Mouse (Mus musculus): ENCODE results near the gene Wsb2. TPM values are rescaled to one million over a fixed set of nuclear protein-coding genes. Genes with fewer than 3 reads are reported as not detected.
A peak's percentile ranks its signal among the peaks of the same experiment; 100 is the strongest.
"Not testable (repeated sequence)": the region's sequence is repeated elsewhere in the genome, so short reads cannot be mapped to it uniquely, and the experiment has no call there.

Wsb2 gene
- polyA plus RNA-seq, 1 experiment, result 428 TPM

DNA sequence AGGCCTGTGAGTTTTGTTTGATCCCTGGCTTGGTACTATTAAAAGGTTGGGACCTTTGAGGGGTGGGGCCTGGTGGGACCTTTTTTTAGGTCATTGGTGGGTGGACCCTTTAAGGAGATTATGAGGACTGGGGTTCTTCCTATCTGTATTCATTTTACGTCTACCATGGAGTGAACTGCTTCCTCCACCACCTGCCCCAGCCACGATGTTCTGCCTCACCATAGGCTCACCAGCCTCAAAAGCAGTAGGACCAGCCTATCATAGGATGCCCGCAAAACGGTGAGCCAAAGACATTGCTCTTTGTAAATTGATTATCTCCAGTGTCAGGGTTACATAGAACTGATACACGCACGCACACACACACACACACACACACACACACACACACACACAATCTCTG, 40.3 kb downstream of the Wsb2 start:
- Histone ChIP-seq H3K27ac (ENCODE audit: insufficient read depth, low read length) (no peak overlapping the region), H3K4me3 (ENCODE audit: insufficient read depth, low read length) (no peak overlapping the region), H3K4me1 (ENCODE audit: control insufficient read depth, insufficient read depth, low read length) (no peaks in the 10 kb centered on the region)
- TF ChIP-seq POLR2A (IDR thresholded peaks at IDR 0.05; ENCODE audit: extremely low read depth, insufficient read depth, low read length), result no peak
- TF ChIP-seq CTCF (IDR thresholded peaks at IDR 0.05; ENCODE audit: extremely low read depth, insufficient read depth, low read length), result no peak

DNA sequence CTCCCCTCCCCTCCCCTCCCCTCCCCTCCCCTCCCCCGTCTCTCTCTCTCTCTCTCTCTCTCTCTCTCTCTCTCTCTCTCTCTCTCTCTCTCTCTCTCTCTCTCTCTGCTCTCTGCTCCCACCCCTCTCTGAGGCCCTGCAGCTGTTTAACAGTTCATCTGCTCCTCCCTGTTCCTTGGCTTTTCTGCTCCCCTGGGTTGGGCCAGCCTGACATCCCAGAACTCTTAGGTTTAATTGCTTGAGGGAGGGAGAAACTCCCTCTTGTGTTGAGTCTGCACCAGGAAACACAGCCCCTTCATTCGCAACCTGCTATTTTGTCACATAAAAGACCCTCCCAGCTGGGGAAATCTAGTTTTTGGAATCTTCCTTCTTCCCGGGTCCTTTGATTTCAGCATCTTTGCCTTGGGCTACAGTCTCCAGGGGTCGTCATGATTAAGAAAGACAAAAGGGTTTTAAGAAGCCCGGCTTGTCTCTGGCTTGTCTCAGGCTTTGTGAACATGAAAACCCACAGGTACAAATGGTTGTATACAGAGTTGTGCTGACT, 41.0 kb downstream of the Wsb2 start:
- no peak overlapping the region for H3K4me3 ChIP-seq (ENCODE audit: insufficient read depth, low read length)

GRCm38 (mm10) chr5:117399281-117399680, 42.2 kb downstream of the Wsb2 start:
- Histone ChIP-seq H3K4me3 (ENCODE audit: insufficient read depth, low read length) (no peak overlapping the region), H3K27ac (ENCODE audit: insufficient read depth, low read length) (no peak overlapping the region), H3K4me1 (ENCODE audit: control insufficient read depth, insufficient read depth, low read length) (no peaks in the 10 kb centered on the region)
- TF ChIP-seq POLR2A (IDR thresholded peaks at IDR 0.05; ENCODE audit: extremely low read depth, insufficient read depth, low read length) (no peak), CTCF (IDR thresholded peaks at IDR 0.05; ENCODE audit: extremely low read depth, insufficient read depth, low read length) (no peak)

More for the DNA sequence above, 41.0 kb downstream of the Wsb2 start:
- no peak overlapping the region for H3K27ac ChIP-seq (ENCODE audit: insufficient read depth, low read length)
- H3K4me1 ChIP-seq (ENCODE audit: control insufficient read depth, insufficient read depth, low read length), result no peaks in the 10 kb centered on the region
- TF ChIP-seq CTCF (IDR thresholded peaks at IDR 0.05; ENCODE audit: extremely low read depth, insufficient read depth, low read length), result no peak
- TF ChIP-seq POLR2A (IDR thresholded peaks at IDR 0.05; ENCODE audit: extremely low read depth, insufficient read depth, low read length), result no peak

DNA sequence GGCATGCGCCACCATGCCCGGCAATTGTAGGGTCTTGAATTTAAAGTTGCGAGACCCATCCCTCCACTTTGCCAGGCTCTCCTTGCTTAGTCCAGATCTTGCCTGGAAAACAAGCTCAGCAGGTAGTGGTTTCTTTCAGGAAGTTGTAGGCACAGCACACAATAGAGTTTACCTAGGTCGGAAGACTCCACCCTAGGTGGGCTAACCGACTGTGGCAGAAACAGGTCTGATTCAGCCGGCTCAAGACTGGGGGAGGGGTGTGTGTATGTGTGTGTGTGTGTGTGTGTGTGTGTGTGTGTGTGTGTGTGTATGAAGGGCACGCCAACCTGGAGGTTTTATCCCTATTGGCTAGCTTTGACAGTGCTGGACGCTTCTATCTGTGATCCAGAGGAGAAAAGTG, 46.5 kb downstream of the Wsb2 start:
- TF ChIP-seq POLR2A (IDR thresholded peaks at IDR 0.05; ENCODE audit: extremely low read depth, insufficient read depth, low read length) (no peak), CTCF (IDR thresholded peaks at IDR 0.05; ENCODE audit: extremely low read depth, insufficient read depth, low read length) (no peak)
- Histone ChIP-seq H3K27ac (ENCODE audit: insufficient read depth, low read length) (no peak overlapping the region), H3K4me3 (ENCODE audit: insufficient read depth, low read length) (no peak overlapping the region), H3K4me1 (ENCODE audit: control insufficient read depth, insufficient read depth, low read length) (no peaks in the 10 kb centered on the region)

DNA sequence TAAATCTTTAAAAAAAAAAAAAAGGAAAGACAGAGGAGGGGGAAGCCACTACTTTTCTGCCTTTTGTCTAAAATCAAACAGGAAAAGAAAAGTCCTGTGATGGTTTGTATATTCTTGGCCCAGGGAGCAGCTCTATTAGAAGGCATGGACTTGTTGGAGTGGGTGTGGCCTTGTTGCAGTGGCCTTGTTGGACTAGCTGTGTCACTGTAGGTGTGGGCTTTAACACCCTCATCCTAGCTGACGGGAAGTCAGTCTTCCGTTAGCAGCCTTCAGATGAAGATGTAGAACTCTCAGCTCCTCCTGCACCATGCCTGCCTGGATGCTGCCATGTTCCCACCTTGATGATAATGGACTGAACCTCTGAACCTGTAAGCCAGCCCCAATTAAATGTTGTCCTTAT, 47.6 kb downstream of the Wsb2 start:
- H3K4me3 ChIP-seq (ENCODE audit: insufficient read depth, low read length); H3K4me1 ChIP-seq (ENCODE audit: control insufficient read depth, insufficient read depth, low read length); H3K27ac ChIP-seq (ENCODE audit: insufficient read depth, low read length): not testable (repeated sequence)

DNA sequence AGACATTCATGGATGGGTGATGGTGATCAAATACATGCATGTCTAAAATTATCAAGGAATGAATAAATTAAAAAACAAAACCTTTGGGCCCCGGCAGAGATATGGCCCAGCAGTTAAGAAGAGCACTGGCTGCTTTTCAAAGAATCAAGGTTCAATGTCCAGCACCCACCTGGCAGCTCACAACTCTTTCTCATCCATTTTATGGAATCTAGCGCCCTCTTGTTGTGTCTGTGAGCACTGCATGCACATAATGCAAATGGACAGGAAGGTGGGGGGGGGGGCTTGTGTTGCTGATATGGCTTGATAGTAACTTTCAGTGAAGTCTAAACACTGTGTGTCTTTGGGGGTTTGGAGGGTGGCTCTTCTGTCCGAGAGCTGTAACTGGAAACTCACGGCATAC, 51.1 kb downstream of the Wsb2 start:
- TF ChIP-seq POLR2A (IDR thresholded peaks at IDR 0.05; ENCODE audit: extremely low read depth, insufficient read depth, low read length) (no peak), CTCF (IDR thresholded peaks at IDR 0.05; ENCODE audit: extremely low read depth, insufficient read depth, low read length) (peak; percentile 42)
- no peaks in the 10 kb centered on the region for H3K4me1 ChIP-seq (ENCODE audit: control insufficient read depth, insufficient read depth, low read length)
- H3K27ac ChIP-seq (ENCODE audit: insufficient read depth, low read length), result no peak overlapping the region
- H3K4me3 ChIP-seq (ENCODE audit: insufficient read depth, low read length), result no peak overlapping the region

DNA sequence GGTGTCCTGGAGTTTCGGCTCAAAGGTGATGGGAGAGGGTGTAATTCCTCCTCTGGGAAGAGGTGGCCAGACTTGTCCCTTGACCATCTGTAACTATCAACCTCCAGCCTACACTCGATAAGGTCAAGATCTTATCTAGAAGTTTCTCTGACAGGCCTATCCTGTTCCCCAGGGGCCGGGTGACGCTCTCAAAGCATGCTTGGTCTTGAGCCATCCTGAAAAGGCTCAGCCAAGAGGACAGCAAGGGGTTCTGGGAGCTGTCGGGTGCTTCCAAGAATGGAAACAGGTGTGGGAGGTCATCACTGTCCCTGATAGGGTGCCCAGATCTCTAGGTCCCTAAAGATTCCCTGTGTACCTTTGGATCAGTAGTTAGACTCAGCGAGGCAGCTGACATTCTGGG, 52.3 kb downstream of the Wsb2 start:
- Histone ChIP-seq H3K4me1 (ENCODE audit: control insufficient read depth, insufficient read depth, low read length) (no peaks in the 10 kb centered on the region), H3K4me3 (ENCODE audit: insufficient read depth, low read length) (no peak overlapping the region), H3K27ac (ENCODE audit: insufficient read depth, low read length) (no peak overlapping the region)
- no peak for TF ChIP-seq POLR2A (IDR thresholded peaks at IDR 0.05; ENCODE audit: extremely low read depth, insufficient read depth, low read length)
- TF ChIP-seq CTCF (IDR thresholded peaks at IDR 0.05; ENCODE audit: extremely low read depth, insufficient read depth, low read length), result no peak

GRCm38 (mm10) chr5:117413507-117414501, 56.7 kb downstream of the Wsb2 start, which contains the start of gene Ksr2:
Gene Ksr2, plus strand, starts transcription at chr5:117414000.
- peak within 1 kb of the TSS; percentile 91 for H3K4me3 ChIP-seq (ENCODE audit: insufficient read depth, low read length)
- TF ChIP-seq CTCF (IDR thresholded peaks at IDR 0.05; ENCODE audit: extremely low read depth, insufficient read depth, low read length), result no peak
- TF ChIP-seq POLR2A (IDR thresholded peaks at IDR 0.05; ENCODE audit: extremely low read depth, insufficient read depth, low read length), result peak; percentile 78
- H3K4me1 ChIP-seq (ENCODE audit: control insufficient read depth, insufficient read depth, low read length), result peaks cover 1% of the 10 kb centered on the region; the same call in 1 of the 2 replicates
- peak within 1 kb of the TSS; percentile 95 for H3K27ac ChIP-seq (ENCODE audit: insufficient read depth, low read length)

- peak overlapping the region; percentile 95 for H3K27ac ChIP-seq (ENCODE audit: insufficient read depth, low read length)
- peaks cover 1% of the 10 kb centered on the region; the same call in 1 of the 2 replicates for H3K4me1 ChIP-seq (ENCODE audit: control insufficient read depth, insufficient read depth, low read length)
- peak overlapping the region; percentile 91 for H3K4me3 ChIP-seq (ENCODE audit: insufficient read depth, low read length)
- TF ChIP-seq CTCF (IDR thresholded peaks at IDR 0.05; ENCODE audit: extremely low read depth, insufficient read depth, low read length), result no peak
These were observed 57.5 kb downstream of the Wsb2 start for GRCm38 (mm10) chr5:117414611-117415010.

All from cortical plate, adult 2 months (tissue).